In the genomic region with DNA sequence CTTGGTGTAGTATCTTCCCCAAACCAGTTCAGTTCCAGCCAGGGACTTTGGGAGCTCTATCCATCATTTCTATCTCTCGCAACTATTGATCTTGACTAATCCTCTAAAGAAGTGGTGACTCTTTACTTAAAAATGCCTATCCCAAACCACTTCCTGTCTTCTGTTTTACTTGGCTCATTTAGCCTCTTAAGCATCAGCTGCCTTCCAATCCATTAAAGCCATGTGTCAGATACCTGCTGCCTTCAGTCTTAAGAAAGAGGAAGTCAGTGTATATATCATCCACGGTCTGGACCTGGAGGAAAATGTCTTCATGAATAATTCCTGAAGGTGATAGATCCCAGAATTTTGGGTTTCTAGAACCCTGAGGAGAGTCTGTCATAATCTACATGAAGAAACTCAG, we compare ENCODE assay signal across 18 mouse cellular contexts. TPM values are rescaled to one million over a fixed set of nuclear protein-coding genes. Genes with fewer than 3 reads are reported as not detected.
"Had no signal": no experiment of that assay in that cellular context is flagged by ENCODE, and none has a peak within 500 bp of the region (broad histone marks: within the 10 kb centered on the region; RNA-seq: fewer than 3 reads in every experiment).

No protein-coding gene starts in this region.

- ATAC-seq: midbrain, embryonic 15.5 days had no signal

- H3K9me3 ChIP-seq: limb, embryonic 13.5 days; midbrain, embryonic 10.5 days; midbrain, embryonic 15.5 days had no signal

- H3K4me3 ChIP-seq: limb, embryonic 13.5 days; midbrain, embryonic 10.5 days; midbrain, embryonic 15.5 days had no signal

- H3K36me3 ChIP-seq: limb, embryonic 13.5 days; midbrain, embryonic 10.5 days; midbrain, embryonic 15.5 days had no signal

- H3K9ac ChIP-seq: limb, embryonic 13.5 days; liver, embryonic 14.5 days; midbrain, embryonic 15.5 days had no signal

- DNase-seq: kidney, adult 2 months; kidney, postnatal 25 days; layer of hippocampus, adult 9-11 months; layer of hippocampus, postnatal 36 days; lung, adult 18-20 months; lung, postnatal 36 days; right cerebral cortex, adult 18-20 months; right cerebral cortex, postnatal 25 days; thymus, adult 18-20 months; thymus, postnatal 25 days had no signal

- H3K27me3 ChIP-seq: limb, embryonic 13.5 days; midbrain, embryonic 15.5 days had no signal

- H3K27ac ChIP-seq: limb, embryonic 13.5 days; liver, embryonic 14.5 days; midbrain, embryonic 10.5 days; midbrain, embryonic 15.5 days had no signal

- H3K4me1 ChIP-seq: limb, embryonic 13.5 days; midbrain, embryonic 10.5 days; midbrain, embryonic 15.5 days had no signal

- H3K4me2 ChIP-seq: limb, embryonic 13.5 days; midbrain, embryonic 15.5 days had no signal

RNA-seq across cellular contexts. Expression of a gene that starts 14.5 kb away (rescaled TPM):
- total RNA-seq: layer of hippocampus, adult 18-20 months; layer of hippocampus, postnatal 36 days had no signal
- polyA plus RNA-seq: kidney, adult 2 months; liver, adult 2 months; neural tube, embryonic 14.5 days; small intestine, adult 2 months had no signal
